Mouse (Mus musculus) liver, embryonic 15.5 days (tissue): ENCODE data around the gene Rere. TPM values are rescaled to one million over a fixed set of nuclear protein-coding genes. Genes with fewer than 3 reads are reported as not detected.
A peak's percentile ranks its signal among the peaks of the same experiment; 100 is the strongest.

Experiments used
- ATAC-seq: fragments of 200-750 bp; cut with Nextera tagmentation; 2 replicates; pipeline ENCODE4 v1.8.0; 2017; ENCODE audit warnings: moderate number of reproducible peaks, mild to moderate bottlenecking, moderate library complexity; ENCODE audit not compliant: insufficient read depth
- H3K27ac ChIP-seq: fragments of 300-500 bp; sonication (generic); replicated peaks from 2 replicates; pipeline ENCODE4 v1.5.1; 2015; ENCODE audit warnings: mild to moderate bottlenecking, inconsistent platforms
- H3K27me3 ChIP-seq: fragments of 300-500 bp; sonication (generic); 2 replicates; pipeline ENCODE4 v1.6.1; 2015; ENCODE audit warnings: mild to moderate bottlenecking, inconsistent platforms
- H3K36me3 ChIP-seq: fragments of 300-500 bp; sonication (generic); replicated peaks from 2 replicates; pipeline ENCODE4 v1.6.1; 2015; ENCODE audit warnings: moderate library complexity, mild to moderate bottlenecking, inconsistent platforms
- H3K4me1 ChIP-seq: fragments of 300-500 bp; sonication (generic); replicated peaks from 2 replicates; pipeline ENCODE4 v1.6.1; 2015; ENCODE audit warnings: inconsistent platforms
- H3K4me2 ChIP-seq: fragments of 300-500 bp; sonication (generic); 2 replicates; pipeline ENCODE4 v1.6.1; 2015; ENCODE audit warnings: moderate library complexity, mild to moderate bottlenecking, inconsistent platforms
- H3K4me3 ChIP-seq: fragments of 300-500 bp; sonication (generic); replicated peaks from 2 replicates; pipeline ENCODE4 v1.5.1; 2015; ENCODE audit warnings: mild to moderate bottlenecking, inconsistent platforms
- H3K9ac ChIP-seq: fragments of 300-500 bp; sonication (generic); 2 replicates; pipeline ENCODE4 v1.6.1; 2015; ENCODE audit warnings: moderate library complexity, mild to moderate bottlenecking, inconsistent platforms
- H3K9me3 ChIP-seq: fragments of 300-500 bp; sonication (generic); replicated peaks from 2 replicates; pipeline ENCODE4 v1.6.1; 2016; ENCODE audit warnings: inconsistent platforms
- WGBS: fragments of 180-500 bp; shearing (Covaris S2); methylation state at CpG from one replicate; pipeline ENCODE4 v1.1.7; 2015; ENCODE audit warnings: mixed read lengths; ENCODE audit not compliant: insufficient replicate concordance; 5-methylcytosine and 5-hydroxymethylcytosine counted together
- polyA plus RNA-seq: library from polyadenylated mRNA; unstranded; fragments of >200 nt; fragmentation: Nextera tagmentation; extraction: Ambion mirVana; gene quantifications from 2 replicates; pipeline ENCODE4 v1.2.1, GENCODE M21; 2015

The Rere gene
- polyA plus RNA-seq, 1 experiment from 2014 or later: 5.3 TPM

DNA sequence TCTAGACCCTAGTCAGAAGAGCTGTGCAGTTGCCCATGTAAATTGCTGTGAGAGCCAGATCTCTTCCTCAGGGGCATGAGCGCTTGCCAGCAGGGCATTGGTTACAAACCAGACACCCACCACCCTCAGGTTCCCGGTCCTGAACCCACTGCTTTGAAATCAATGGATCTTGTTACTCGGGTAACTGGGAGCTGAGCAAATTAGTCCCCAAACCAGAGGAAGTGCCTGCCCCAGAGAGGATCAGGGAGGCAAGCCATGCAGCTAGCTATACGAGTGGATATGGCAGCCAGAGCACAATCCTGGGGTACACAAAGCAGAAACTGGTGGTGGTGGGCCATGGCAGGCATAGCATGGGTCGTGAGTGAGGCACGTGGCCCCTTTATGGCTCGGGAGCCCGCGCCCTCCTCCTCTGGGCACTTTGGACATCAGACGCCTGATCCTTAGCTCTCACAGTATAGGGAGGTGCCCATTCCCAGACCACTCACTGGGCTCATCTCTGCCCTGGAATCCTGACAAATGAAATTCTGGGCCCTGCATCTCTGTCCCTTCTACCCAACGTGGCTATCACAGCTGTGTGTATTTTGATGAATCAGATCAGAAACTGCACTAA is 342.9 kb downstream of the Rere start:
- no peak overlapping the region for H3K4me3 ChIP-seq

DNA sequence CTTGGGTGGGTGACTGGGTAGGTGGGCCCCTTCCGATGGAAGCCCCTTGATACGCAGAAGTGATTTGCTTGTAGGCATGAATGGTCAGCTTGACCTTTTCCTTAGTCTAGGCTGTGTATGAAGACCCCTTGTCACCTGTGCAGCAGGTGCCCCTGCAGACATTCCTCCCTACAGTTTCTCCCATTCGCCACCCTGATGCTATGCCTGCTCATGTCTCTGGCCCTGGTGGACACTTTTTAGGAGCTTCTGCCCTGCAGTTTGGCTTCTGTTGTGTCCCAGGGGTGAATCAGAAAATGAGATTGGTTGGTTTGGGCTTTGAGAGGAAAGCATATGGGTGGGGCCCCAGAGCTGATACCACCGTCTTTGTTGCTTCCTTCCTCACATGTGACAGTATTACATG is 343.5 kb downstream of the Rere start:
- WGBS: 59% methylated on average over 4 of the region's 4 CpGs

More for the DNA sequence above, 342.9 kb downstream of the Rere start:
- H3K27me3 ChIP-seq: no peaks in the 10 kb centered on the region
- no peak overlapping the region for H3K4me2 ChIP-seq
- no peaks in the 10 kb centered on the region for H3K9me3 ChIP-seq
- peaks cover 21% of the 10 kb centered on the region for H3K36me3 ChIP-seq
- H3K4me1 ChIP-seq: peaks cover 11% of the 10 kb centered on the region; the same call in 1 of the 2 replicates
- ATAC-seq: no peak
- no peak overlapping the region for H3K27ac ChIP-seq
- 61% methylated on average over 11 of the region's 11 CpGs for WGBS
- H3K9ac ChIP-seq: no peak overlapping the region

DNA sequence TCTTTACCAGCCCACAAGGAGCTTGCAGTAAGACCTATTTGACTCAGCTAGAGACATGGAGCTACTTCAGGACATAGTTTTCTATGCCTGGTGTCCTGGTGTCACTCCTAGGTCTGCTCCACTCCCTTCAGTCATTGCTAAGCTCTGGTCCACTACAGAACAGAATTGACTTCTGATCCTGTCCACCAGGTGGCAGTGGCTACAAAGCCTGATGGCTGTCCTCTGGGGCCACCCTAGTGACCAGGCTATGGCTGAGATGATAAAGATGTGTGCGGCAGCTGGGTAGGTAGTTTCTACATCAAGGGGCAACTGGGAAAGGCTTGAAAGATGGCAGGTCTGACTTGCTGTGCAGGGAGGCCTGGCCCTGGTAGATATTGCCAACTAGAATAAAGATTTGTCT is 344.0 kb downstream of the Rere start:
- Histone ChIP-seq H3K27ac (no peak overlapping the region), H3K36me3 (peaks cover 13% of the 10 kb centered on the region; the same call in 1 of the 2 replicates), H3K9ac (no peak overlapping the region), H3K27me3 (no peaks in the 10 kb centered on the region), H3K4me1 (peaks cover 11% of the 10 kb centered on the region; the same call in 1 of the 2 replicates), H3K4me3 (no peak overlapping the region), H3K4me2 (no peak overlapping the region), H3K9me3 (no peaks in the 10 kb centered on the region)
- peak; percentile 35; the same call in 1 of the 2 replicates for ATAC-seq
- WGBS: 49% methylated on average over 1 of the region's 1 CpGs

More for the DNA sequence above, 343.5 kb downstream of the Rere start:
- Histone ChIP-seq H3K9ac (no peak overlapping the region), H3K4me1 (peaks cover 11% of the 10 kb centered on the region; the same call in 1 of the 2 replicates), H3K36me3 (peaks cover 17% of the 10 kb centered on the region; the same call in 1 of the 2 replicates), H3K4me2 (no peak overlapping the region), H3K9me3 (no peaks in the 10 kb centered on the region), H3K27me3 (no peaks in the 10 kb centered on the region), H3K27ac (no peak overlapping the region), H3K4me3 (no peak overlapping the region)
- ATAC-seq: no peak

DNA sequence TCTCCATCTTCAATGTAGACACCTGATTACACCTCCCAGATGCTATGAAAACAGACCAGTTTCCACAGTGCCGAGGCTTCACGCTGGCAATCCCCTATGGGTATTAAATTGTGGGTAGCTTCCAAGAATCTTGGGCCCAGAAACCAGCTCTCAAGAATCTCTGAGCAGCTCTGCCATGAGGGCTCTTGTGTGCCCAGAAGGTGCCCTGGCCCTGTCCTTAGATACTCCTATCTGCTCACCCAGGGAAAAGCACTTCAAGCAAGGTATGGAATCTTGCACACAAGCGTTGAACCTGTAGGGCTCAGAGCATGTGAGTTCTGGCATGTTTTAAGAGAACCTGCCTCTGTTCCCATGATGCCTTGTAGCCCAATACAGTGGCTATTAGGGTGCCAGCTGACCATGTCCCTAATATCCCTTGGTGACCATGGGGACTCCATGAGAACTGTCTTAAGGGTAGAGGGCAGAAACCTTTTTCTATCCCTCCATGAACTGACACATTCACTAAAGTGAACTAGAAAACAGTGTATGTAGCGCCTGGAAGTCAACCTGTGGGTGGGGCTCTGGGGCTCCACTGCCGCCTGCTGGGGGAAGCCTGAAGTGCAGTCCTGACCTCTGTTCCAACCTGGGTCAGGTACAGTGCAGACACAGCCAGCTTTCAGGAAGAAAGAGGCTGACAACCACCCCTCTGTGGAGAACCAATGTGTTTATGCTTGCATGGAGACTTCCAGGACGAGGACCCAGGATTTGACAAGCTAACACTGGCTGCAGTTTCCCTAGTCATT is 344.7 kb downstream of the Rere start:
- WGBS: 38% methylated on average over 6 of the region's 6 CpGs
- H3K4me3 ChIP-seq: no peak overlapping the region
- H3K4me2 ChIP-seq: no peak overlapping the region
- H3K4me1 ChIP-seq: peaks cover 11% of the 10 kb centered on the region; the same call in 1 of the 2 replicates
- ATAC-seq: 0 out of 2 replicates have a peak, but pooled peaks have one; percentile 29
- no peak overlapping the region for H3K27ac ChIP-seq
- H3K36me3 ChIP-seq: peaks cover 9% of the 10 kb centered on the region; the same call in 1 of the 2 replicates
- no peaks in the 10 kb centered on the region for H3K9me3 ChIP-seq
- H3K27me3 ChIP-seq: no peaks in the 10 kb centered on the region
- no peak overlapping the region for H3K9ac ChIP-seq

DNA sequence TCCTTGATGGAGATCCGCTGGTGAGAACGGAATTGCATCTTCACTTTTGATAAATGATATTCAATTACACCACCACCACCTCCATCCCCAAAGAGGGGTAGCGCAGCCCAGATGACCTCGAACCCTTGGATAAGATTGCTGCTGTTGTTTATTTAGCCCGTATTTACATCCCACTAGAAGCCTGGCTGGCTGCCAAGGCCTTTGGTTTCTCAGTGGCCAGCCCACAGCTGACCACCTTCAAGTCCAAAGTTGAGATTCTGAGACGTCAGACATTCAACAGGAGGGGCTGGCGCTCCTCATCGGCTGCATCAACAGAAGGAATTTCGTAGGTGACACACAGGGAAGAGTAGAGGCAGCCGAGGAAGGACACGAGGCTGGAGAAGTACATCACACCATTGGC is 347.8 kb downstream of the Rere start:
- no peak overlapping the region for H3K4me2 ChIP-seq
- H3K36me3 ChIP-seq: no peaks in the 10 kb centered on the region
- H3K4me1 ChIP-seq: peaks cover 11% of the 10 kb centered on the region; the same call in 1 of the 2 replicates
- no peak overlapping the region for H3K9ac ChIP-seq
- H3K9me3 ChIP-seq: no peaks in the 10 kb centered on the region
- 70% methylated on average over 11 of the region's 11 CpGs for WGBS
- H3K27ac ChIP-seq: no peak overlapping the region
- H3K4me3 ChIP-seq: no peak overlapping the region
- no peaks in the 10 kb centered on the region for H3K27me3 ChIP-seq
- ATAC-seq: no peak

DNA sequence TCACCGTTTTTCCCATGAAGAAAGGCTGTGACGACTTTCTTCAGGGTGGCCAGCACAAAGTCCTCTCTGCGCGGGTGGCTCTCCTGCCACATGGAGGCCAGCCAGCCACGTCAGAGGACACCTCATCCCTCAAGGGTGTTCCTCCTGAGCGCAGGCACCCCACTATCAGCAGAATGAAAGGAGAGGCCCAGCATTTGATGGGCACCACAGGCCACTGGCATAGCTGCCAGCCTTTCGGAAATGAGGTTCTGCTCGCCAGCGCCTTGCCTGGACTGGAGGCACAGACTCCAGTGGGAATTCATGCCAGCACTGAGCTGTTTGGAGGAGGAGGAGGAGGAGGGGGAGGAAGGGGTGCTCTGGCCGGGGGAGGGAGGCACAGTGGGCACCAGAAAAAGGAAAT is 354.1 kb downstream of the Rere start:
- H3K9me3 ChIP-seq: no peaks in the 10 kb centered on the region
- H3K4me1 ChIP-seq: no peaks in the 10 kb centered on the region
- H3K27ac ChIP-seq: no peak overlapping the region
- H3K4me2 ChIP-seq: no peak overlapping the region
- no peaks in the 10 kb centered on the region for H3K36me3 ChIP-seq
- WGBS: 66% methylated on average over 10 of the region's 10 CpGs
- H3K9ac ChIP-seq: no peak overlapping the region
- ATAC-seq: no peak
- H3K27me3 ChIP-seq: no peaks in the 10 kb centered on the region
- no peak overlapping the region for H3K4me3 ChIP-seq

DNA sequence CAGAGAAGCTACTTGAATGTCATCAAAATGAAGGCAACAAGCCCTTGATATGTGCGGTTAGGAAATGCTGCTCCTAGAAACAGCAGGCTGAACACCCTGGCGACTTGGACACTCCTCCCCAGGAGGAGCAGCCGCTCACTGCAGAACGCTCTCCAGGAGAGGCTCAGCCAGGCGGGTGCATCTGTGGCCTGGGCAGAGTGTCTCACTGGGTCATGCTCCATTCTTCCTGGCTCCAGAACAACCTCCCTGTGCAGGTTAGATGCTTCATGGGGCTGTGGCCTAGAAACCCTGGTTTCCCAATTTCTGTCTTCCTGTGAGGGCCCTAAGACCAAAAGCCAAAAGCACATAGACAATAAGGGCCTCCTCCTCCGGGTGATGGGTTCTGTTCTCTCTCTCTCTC is 355.2 kb downstream of the Rere start:
- Histone ChIP-seq H3K27me3 (no peaks in the 10 kb centered on the region), H3K9ac (no peak overlapping the region), H3K4me1 (no peaks in the 10 kb centered on the region), H3K9me3 (no peaks in the 10 kb centered on the region), H3K4me3 (no peak overlapping the region), H3K36me3 (no peaks in the 10 kb centered on the region), H3K4me2 (no peak overlapping the region), H3K27ac (no peak overlapping the region)
- no peak for ATAC-seq
- WGBS: 70% methylated on average over 6 of the region's 6 CpGs

DNA sequence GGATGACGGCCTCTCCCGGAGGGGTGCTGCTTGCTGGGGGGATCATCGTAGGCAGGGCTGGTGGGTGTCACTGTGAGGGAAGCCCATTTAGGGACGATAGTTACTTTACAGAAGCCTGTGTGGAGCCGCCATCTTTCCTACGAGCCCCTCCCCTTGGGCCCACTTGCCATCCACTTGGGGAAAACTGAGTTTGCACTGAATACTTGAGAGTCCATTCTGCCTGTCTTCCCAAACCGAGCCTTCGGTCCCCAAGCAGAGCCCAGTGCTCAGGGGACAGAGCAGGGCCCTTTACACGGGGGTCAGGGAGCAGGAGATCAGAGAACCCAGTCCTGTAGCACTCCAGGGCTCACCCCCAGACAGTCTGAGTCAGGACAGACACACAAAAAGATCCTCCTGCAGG is 362.9 kb downstream of the Rere start:
- no peaks in the 10 kb centered on the region for H3K27me3 ChIP-seq
- no peak overlapping the region for H3K9ac ChIP-seq
- no peak for ATAC-seq
- H3K36me3 ChIP-seq: no peaks in the 10 kb centered on the region
- H3K27ac ChIP-seq: no peak overlapping the region
- peaks cover 13% of the 10 kb centered on the region for H3K4me1 ChIP-seq
- no peak overlapping the region for H3K4me3 ChIP-seq
- no peaks in the 10 kb centered on the region for H3K9me3 ChIP-seq
- H3K4me2 ChIP-seq: no peak overlapping the region
- WGBS: 74% methylated on average over 9 of the region's 9 CpGs

DNA sequence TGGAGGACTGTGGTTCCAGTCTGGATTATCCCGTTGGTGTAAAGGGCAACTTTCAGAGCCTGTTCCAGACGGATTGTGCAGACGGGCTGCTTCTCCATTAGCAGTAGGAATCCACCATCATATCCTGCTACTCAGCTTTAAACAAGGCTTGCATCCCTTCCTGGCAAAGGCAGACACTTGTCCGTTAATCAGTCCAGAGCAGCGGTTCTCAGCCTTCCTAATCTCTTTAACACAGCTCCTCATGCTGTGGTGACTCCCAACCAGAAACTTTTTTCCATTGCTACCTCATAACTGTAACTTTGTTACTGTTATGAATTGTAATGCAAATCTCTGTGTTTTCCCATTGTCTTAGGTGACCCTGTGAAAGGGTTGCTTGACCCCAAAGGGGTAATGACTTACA is 367.9 kb downstream of the Rere start:
- peaks cover 34% of the 10 kb centered on the region for H3K27me3 ChIP-seq
- peak overlapping the region; percentile 40 for H3K4me2 ChIP-seq
- H3K27ac ChIP-seq: no peak overlapping the region; the same call in 1 of the 2 replicates
- no peaks in the 10 kb centered on the region for H3K9me3 ChIP-seq
- peaks cover 31% of the 10 kb centered on the region for H3K4me1 ChIP-seq
- H3K36me3 ChIP-seq: no peaks in the 10 kb centered on the region
- peak; percentile 76 for ATAC-seq
- no peak overlapping the region for H3K9ac ChIP-seq
- H3K4me3 ChIP-seq: no peak overlapping the region
- 27% methylated on average over 5 of the region's 5 CpGs for WGBS

DNA sequence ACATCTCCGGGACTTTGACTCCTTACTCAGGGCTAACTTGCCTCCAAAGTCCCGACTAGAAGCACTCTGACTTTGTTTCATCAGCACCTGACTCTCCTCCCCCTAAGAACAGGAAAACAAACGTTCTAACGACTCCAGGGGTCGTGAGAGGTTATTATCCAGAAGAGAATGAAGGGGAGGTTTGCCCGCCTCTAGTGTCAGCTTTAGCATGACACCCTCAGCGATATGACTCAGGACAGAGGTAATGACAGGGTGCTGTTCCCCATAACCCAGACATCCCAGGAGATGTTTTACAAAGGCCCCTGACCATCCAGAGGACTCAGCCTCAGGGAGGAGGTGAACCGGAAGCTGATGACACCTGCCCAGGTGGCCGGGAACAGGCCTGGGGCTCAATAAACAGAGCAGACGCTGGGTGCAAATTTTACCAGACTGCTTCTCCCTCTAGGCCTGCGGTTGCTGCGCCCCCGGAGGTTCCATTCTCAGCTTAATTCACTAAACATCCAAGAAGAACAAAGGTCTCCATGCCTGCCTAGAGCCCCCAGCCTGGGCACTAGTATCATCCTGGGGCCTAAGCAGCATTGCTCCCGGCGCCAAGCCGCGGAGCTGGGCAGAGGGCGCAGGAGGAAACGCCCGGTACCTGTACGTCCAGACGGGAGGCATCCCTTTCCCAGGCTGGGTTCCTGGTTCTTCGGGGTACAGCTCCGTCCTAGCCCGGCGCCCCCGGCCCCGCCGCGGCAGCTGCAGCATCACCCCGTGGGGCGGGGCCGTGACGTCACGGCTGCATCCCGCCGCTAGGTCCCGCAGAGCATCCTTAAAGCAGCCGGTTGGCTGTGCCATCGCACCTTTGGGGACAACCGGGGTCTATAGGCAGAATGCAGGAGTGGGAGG is 370.2 kb downstream of the Rere start, which contains the start of gene Slc45a1:
Slc45a1 (minus strand) TSS at position 785 of the 888 bp plus-strand sequence.
- Histone ChIP-seq H3K4me2 (peak within 1 kb of the TSS; percentile 20; the same call in 1 of the 2 replicates), H3K4me3 (no peak within 1 kb of the TSS), H3K27ac (no peak within 1 kb of the TSS), H3K36me3 (no peaks in the 10 kb centered on the region), H3K4me1 (peaks cover 31% of the 10 kb centered on the region), H3K9ac (no peak within 1 kb of the TSS), H3K27me3 (peaks cover 40% of the 10 kb centered on the region), H3K9me3 (0 out of 2 replicates have a peak, but pooled peaks cover 2% of the 10 kb centered on the region)
- no peak for ATAC-seq
- 9% methylated on average over 41 of the region's 41 CpGs for WGBS
